Mouse (Mus musculus): ENCODE data around the gene Ppp3r1.

The Ppp3r1 gene

GRCm38 (mm10) chr11:17158858-17159737 is at the start of gene Ppp3r1:
Ppp3r1 (plus strand) TSS chr11:17159263.
- ATAC-seq (ENCODE audit: insufficient number of reproducible peaks, low FRiP score, low TSS enrichment) = peak; percentile 98

- ATAC-seq (ENCODE audit: insufficient number of reproducible peaks, low FRiP score, low TSS enrichment) = no peak
These were observed 46.5 kb upstream of the Ppp3r1 start for GRCm38 (mm10) chr11:17112419-17113090.

GRCm38 (mm10) chr11:17126418-17126817 is 32.6 kb upstream of the Ppp3r1 start:
- ATAC-seq (ENCODE audit: insufficient number of reproducible peaks, low FRiP score, low TSS enrichment) = no peak

- no peak for ATAC-seq (ENCODE audit: insufficient number of reproducible peaks, low FRiP score, low TSS enrichment)
These were observed 23.4 kb upstream of the Ppp3r1 start for GRCm38 (mm10) chr11:17135638-17136037.

GRCm38 (mm10) chr11:17138306-17139033 is 20.6 kb upstream of the Ppp3r1 start:
- no peak for ATAC-seq (ENCODE audit: insufficient number of reproducible peaks, low FRiP score, low TSS enrichment)

GRCm38 (mm10) chr11:17159738-17160241 is 727 bp downstream of the Ppp3r1 start:
- no peak for ATAC-seq (ENCODE audit: insufficient number of reproducible peaks, low FRiP score, low TSS enrichment)

GRCm38 (mm10) chr11:17160242-17160641 is 1.2 kb downstream of the Ppp3r1 start:
- ATAC-seq (ENCODE audit: insufficient number of reproducible peaks, low FRiP score, low TSS enrichment) = peak; percentile 49; the same call in 1 of the 2 replicates

- no peak for ATAC-seq (ENCODE audit: insufficient number of reproducible peaks, low FRiP score, low TSS enrichment)
These were observed 4.9 kb downstream of the Ppp3r1 start for GRCm38 (mm10) chr11:17163956-17164355.

- no peak for ATAC-seq (ENCODE audit: insufficient number of reproducible peaks, low FRiP score, low TSS enrichment)
These were observed 7.6 kb downstream of the Ppp3r1 start for GRCm38 (mm10) chr11:17166627-17167026.

GRCm38 (mm10) chr11:17169262-17169661 is 10.2 kb downstream of the Ppp3r1 start:
- no peak for ATAC-seq (ENCODE audit: insufficient number of reproducible peaks, low FRiP score, low TSS enrichment)

- ATAC-seq (ENCODE audit: insufficient number of reproducible peaks, low FRiP score, low TSS enrichment) = no peak
These were observed 12.1 kb downstream of the Ppp3r1 start for GRCm38 (mm10) chr11:17170938-17171729.

GRCm38 (mm10) chr11:17172300-17172699 is 13.2 kb downstream of the Ppp3r1 start:
- no peak for ATAC-seq (ENCODE audit: insufficient number of reproducible peaks, low FRiP score, low TSS enrichment)

- ATAC-seq (ENCODE audit: insufficient number of reproducible peaks, low FRiP score, low TSS enrichment) = no peak
These were observed 17.6 kb downstream of the Ppp3r1 start for GRCm38 (mm10) chr11:17176638-17177037.

GRCm38 (mm10) chr11:17180753-17181152 is 21.7 kb downstream of the Ppp3r1 start:
- ATAC-seq (ENCODE audit: insufficient number of reproducible peaks, low FRiP score, low TSS enrichment) = no peak

GRCm38 (mm10) chr11:17181807-17182206 is 22.7 kb downstream of the Ppp3r1 start, which contains the start of gene Wdr92:
Wdr92 (plus strand) TSS chr11:17182107.
- no peak for ATAC-seq (ENCODE audit: insufficient number of reproducible peaks, low FRiP score, low TSS enrichment)

- ATAC-seq (ENCODE audit: insufficient number of reproducible peaks, low FRiP score, low TSS enrichment) = no peak
These were observed 24.1 kb downstream of the Ppp3r1 start for GRCm38 (mm10) chr11:17183165-17183564.

GRCm38 (mm10) chr11:17187649-17188048 is 28.6 kb downstream of the Ppp3r1 start:
- ATAC-seq (ENCODE audit: insufficient number of reproducible peaks, low FRiP score, low TSS enrichment) = no peak

GRCm38 (mm10) chr11:17188786-17189185 is 29.7 kb downstream of the Ppp3r1 start:
- ATAC-seq (ENCODE audit: insufficient number of reproducible peaks, low FRiP score, low TSS enrichment) = no peak

GRCm38 (mm10) chr11:17192151-17192844 is 33.2 kb downstream of the Ppp3r1 start:
- ATAC-seq (ENCODE audit: insufficient number of reproducible peaks, low FRiP score, low TSS enrichment) = no peak

Data from cerebellum, adult (tissue).